In the genomic region with DNA sequence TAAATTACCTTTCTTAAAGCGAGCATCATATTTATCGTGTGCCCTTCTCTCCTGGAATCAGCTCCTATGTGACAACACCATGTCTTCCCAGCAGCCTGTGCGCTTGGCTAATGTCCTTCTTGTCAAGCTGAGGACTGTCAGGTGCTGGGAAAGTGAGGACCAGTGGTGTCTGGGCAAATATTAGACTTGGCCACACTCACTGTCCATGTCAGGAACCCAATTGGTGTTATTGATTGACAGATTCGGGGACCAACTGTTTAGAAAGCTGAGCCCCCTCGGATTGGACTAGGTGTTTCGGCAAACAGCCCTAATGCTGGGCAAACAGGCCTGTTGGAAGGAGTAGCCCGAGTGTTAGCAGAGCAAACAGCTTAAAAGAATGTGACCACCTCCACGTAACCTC, we compare ENCODE assay signal across 23 mouse cellular contexts.
DNase-seq lines count a peak whose midpoint lies in the region; ATAC-seq and TF ChIP-seq lines count a peak whose summit lies in the region.
"Had no signal": no experiment of that assay in that cellular context is flagged by ENCODE, and none has a peak within 500 bp of the region (broad histone marks: within the 10 kb centered on the region; RNA-seq: fewer than 3 reads in every experiment).

No protein-coding gene starts in this region.

- no peaks in the 10 kb centered on the region for H3K27me3 ChIP-seq in liver, adult 2 months (ENCODE audit: control insufficient read depth, insufficient read depth, low read length)
- H3K27me3 ChIP-seq in lung, embryonic 14.5 days (ENCODE audit: insufficient read depth, low read length) = no peaks in the 10 kb centered on the region
- no peaks in the 10 kb centered on the region for H3K27me3 ChIP-seq in stomach, embryonic 14.5 days (ENCODE audit: control insufficient read depth, insufficient read depth, low read length)
- H3K27me3 ChIP-seq: forebrain, embryonic 13.5 days had no signal

- no peak overlapping the region for H3K27ac ChIP-seq in liver, adult 2 months (replicated peaks; ENCODE audit: insufficient read depth, low read depth, low read length)
- H3K27ac ChIP-seq in lung, embryonic 14.5 days (ENCODE audit: low read depth) = 0 out of 2 replicates have a peak overlapping the region, but pooled peaks have one; percentile 12
- H3K27ac ChIP-seq in stomach, embryonic 14.5 days (ENCODE audit: low read length) = no peak overlapping the region
- H3K27ac ChIP-seq: forebrain, embryonic 10.5 days; forebrain, embryonic 13.5 days; heart, adult 2 months; heart, embryonic 10.5 days; heart, embryonic 13.5 days had no signal

- no peak overlapping the region for H3K9ac ChIP-seq in liver, adult 2 months (ENCODE audit: low read depth, low read length)
- H3K9ac ChIP-seq in lung, embryonic 14.5 days = no peak overlapping the region
- H3K9ac ChIP-seq in stomach, embryonic 14.5 days (replicated peaks; ENCODE audit: low read depth, low read length) = no peak overlapping the region
- H3K9ac ChIP-seq: forebrain, embryonic 13.5 days; heart, embryonic 13.5 days had no signal

- H3K4me3 ChIP-seq in liver, adult 2 months (ENCODE audit: insufficient read depth, low read depth, low read length) = no peak overlapping the region
- no peak overlapping the region for H3K4me3 ChIP-seq in lung, embryonic 14.5 days (ENCODE audit: low read depth, low read length)
- H3K4me3 ChIP-seq in stomach, embryonic 14.5 days (ENCODE audit: low read depth, low read length) = no peak overlapping the region
- H3K4me3 ChIP-seq: forebrain, embryonic 10.5 days; forebrain, embryonic 13.5 days; heart, adult 2 months; heart, embryonic 10.5 days; heart, embryonic 13.5 days had no signal

- 23% methylated on average over 8 of the region's 8 CpGs for WGBS in liver, adult 2 months
- 50% methylated on average over 8 of the region's 8 CpGs for WGBS in lung, embryonic 14.5 days
- WGBS in stomach, embryonic 14.5 days = 65% methylated on average over 8 of the region's 8 CpGs

- peak overlapping the region; percentile 5; the same call in 1 of the 2 replicates for H3K4me2 ChIP-seq in lung, embryonic 14.5 days
- no peak overlapping the region for H3K4me2 ChIP-seq in stomach, embryonic 14.5 days (replicated peaks; ENCODE audit: low read depth, low read length)
- H3K4me2 ChIP-seq: forebrain, embryonic 13.5 days; heart, embryonic 13.5 days had no signal

- no peak for ATAC-seq in lung, embryonic 14.5 days (ENCODE audit: insufficient read depth)
- peak; percentile 49; the same call in 1 of the 2 replicates for ATAC-seq in stomach, embryonic 14.5 days (ENCODE audit: insufficient number of reproducible peaks, insufficient read depth, low FRiP score, low read depth)
- ATAC-seq: activated CD4-positive, CD25-positive, alpha-beta regulatory T cell, adult 4 months; forebrain, embryonic 13.5 days; forebrain, embryonic 16.5 days had no signal

- H3K36me3 ChIP-seq in liver, adult 2 months (ENCODE audit: control insufficient read depth, insufficient read depth, low read length) = no peaks in the 10 kb centered on the region
- H3K36me3 ChIP-seq in lung, embryonic 14.5 days (ENCODE audit: insufficient read depth) = no peaks in the 10 kb centered on the region
- no peaks in the 10 kb centered on the region for H3K36me3 ChIP-seq in stomach, embryonic 14.5 days (ENCODE audit: control insufficient read depth, insufficient read depth, low read length)
- H3K36me3 ChIP-seq: forebrain, embryonic 10.5 days; heart, embryonic 10.5 days; heart, embryonic 13.5 days had no signal

- DNase-seq in liver, adult 2 months (ENCODE audit: extremely low read depth, low read depth, low spot score) = peak; percentile 97
- no peak for DNase-seq in liver
- peak; percentile 6 for DNase-seq in lung, embryonic 14.5 days
- no peak for DNase-seq in lung, postnatal 25 days (ENCODE audit: low spot score)
- DNase-seq in adrenal gland, adult 8-10 months = no peak
- DNase-seq in testis, postnatal 14 days (ENCODE audit: low spot score) = no peak
- DNase-seq: adrenal gland, postnatal 10 days; adrenal gland, postnatal 36 days; cerebellum, adult 18-20 months; cerebellum, adult 9-10 months; cerebellum, postnatal 14 days; gastrocnemius, postnatal 10 days; gastrocnemius, postnatal 36 days; heart, adult 2 months; heart, postnatal 14 days; heart, postnatal 4 days had no signal

- H3K9me3 ChIP-seq in lung, embryonic 14.5 days (ENCODE audit: low read depth, low read length) = no peaks in the 10 kb centered on the region
- no peaks in the 10 kb centered on the region for H3K9me3 ChIP-seq in stomach, embryonic 14.5 days (ENCODE audit: control insufficient read depth, low read depth, low read length)
- H3K9me3 ChIP-seq: forebrain, embryonic 10.5 days; forebrain, embryonic 13.5 days; heart, embryonic 10.5 days; heart, embryonic 13.5 days had no signal

- TF ChIP-seq POLR2A in liver, adult 2 months (IDR thresholded peaks at IDR 0.05; ENCODE audit: extremely low read depth, insufficient read depth, low read length) = no peak

- no peaks in the 10 kb centered on the region for H3K79me2 ChIP-seq in liver, adult 2 months (ENCODE audit: control insufficient read depth, insufficient read depth, low read length)

- H3K4me1 ChIP-seq in liver, adult 2 months (ENCODE audit: control insufficient read depth, insufficient read depth, low read length) = peaks cover 15% of the 10 kb centered on the region
- peaks cover 5% of the 10 kb centered on the region; the same call in 1 of the 2 replicates for H3K4me1 ChIP-seq in lung, embryonic 14.5 days (ENCODE audit: insufficient read depth)
- 0 out of 2 replicates have a peak, but pooled peaks cover 4% of the 10 kb centered on the region for H3K4me1 ChIP-seq in stomach, embryonic 14.5 days (ENCODE audit: control insufficient read depth, insufficient read depth, low read length)
- H3K4me1 ChIP-seq: heart, embryonic 10.5 days; heart, embryonic 13.5 days had no signal

- TF ChIP-seq CTCF in liver, adult 2 months (IDR thresholded peaks at IDR 0.05; ENCODE audit: low read depth, low read length) = no peak
- TF ChIP-seq CTCF in lung, embryonic 14.5 days (IDR thresholded peaks at IDR 0.05; ENCODE audit: low read depth) = no peak

Comparison
In these comparisons a context has a peak if more than half of its experiments do, and no peak if none do; other contexts are left out.
1. DNase-seq: peak in liver, adult 2 months (single experiment) and lung, embryonic 14.5 days (single experiment); none in liver (single experiment), lung, postnatal 25 days (single experiment), adrenal gland, adult 8-10 months (single experiment) and testis, postnatal 14 days (single experiment).